Mouse (Mus musculus): Measurements from ENCODE around the gene H2-M10.5.

- TF ChIP-seq GATA1 (IDR thresholded peaks at IDR 0.05; ENCODE audit: low read length) (no peak), TAL1 (IDR thresholded peaks at IDR 0.05; ENCODE audit: low read length) (no peak)
These were observed 39.2 kb downstream of the H2-M10.5 start, which contains the start of gene H2-M10.6 for GRCm38 (mm10) chr17:36811871-36812270.
